Mouse (Mus musculus) MEL (cell line): ENCODE measurements around the gene Hist1h1c. TPM values are rescaled to one million over a fixed set of nuclear protein-coding genes. Genes with fewer than 3 reads are reported as not detected.

ENCODE experiments used
- DNase-seq: peaks from one replicate; pipeline ENCODE4 v3.0.0; 2011; ENCODE audit warnings: low read depth, low spot score
- H3K27ac ChIP-seq: 2 replicates; pipeline ENCODE4 v1.5.1; 2012; ENCODE audit warnings: low read depth, mild to moderate bottlenecking, control low read depth, low read length, moderate library complexity; ENCODE audit not compliant: control insufficient read depth
- H3K27me3 ChIP-seq, 2 experiments: fragments of 150-350 bp in 1 of 2; sonication (generic) in 1 of 2; 2 replicates each; pipeline ENCODE4 v1.6.1; 2012; ENCODE audit warnings: low read length in 2 of 2, mild to moderate bottlenecking in 2 of 2, improper control_type of control experiment in 1 of 2, moderate library complexity in 1 of 2; ENCODE audit not compliant: insufficient read depth in 2 of 2, control insufficient read depth in 1 of 2
- H3K36me3 ChIP-seq, 2 experiments: 2 replicates each; pipeline ENCODE4 v1.6.1; 2012 to 2014; ENCODE audit warnings: low read length in 2 of 2, improper control_type of control experiment in 1 of 2, inconsistent platforms in 1 of 2, mild to moderate bottlenecking in 1 of 2; ENCODE audit not compliant: insufficient read depth in 2 of 2, control insufficient read depth in 1 of 2
- H3K4me1 ChIP-seq, 2 experiments: fragments of 150-350 bp in 1 of 2; sonication (generic) in 1 of 2; 2 replicates each; pipeline ENCODE4 v1.6.1; 2012; ENCODE audit warnings: low read length in 2 of 2, improper control_type of control experiment in 1 of 2, mild to moderate bottlenecking in 1 of 2; ENCODE audit not compliant: insufficient read depth in 2 of 2, control insufficient read depth in 1 of 2
- H3K4me3 ChIP-seq, 2 experiments: fragments of 150-350 bp in 1 of 2; sonication (generic) in 1 of 2; 2 replicates each; pipeline ENCODE4 v1.5.1; 2012; ENCODE audit warnings: low read depth in 2 of 2, low read length in 2 of 2, mild to moderate bottlenecking in 2 of 2, moderate library complexity in 2 of 2, control low read depth in 1 of 2, improper control_type of control experiment in 1 of 2; ENCODE audit not compliant: control insufficient read depth in 1 of 2, insufficient read depth in 1 of 2
- H3K79me2 ChIP-seq: 2 replicates; pipeline ENCODE4 v1.6.1; 2012; ENCODE audit warnings: mild to moderate bottlenecking, low read length, moderate library complexity; ENCODE audit not compliant: control insufficient read depth, poor library complexity, insufficient read depth
- H3K9ac ChIP-seq: 2 replicates; pipeline ENCODE4 v1.6.1; 2012; ENCODE audit warnings: low read depth, mild to moderate bottlenecking, control low read depth, low read length, moderate library complexity; ENCODE audit not compliant: control insufficient read depth, poor library complexity, severe bottlenecking
- H3K9me3 ChIP-seq: fragments of 150-350 bp; sonication (generic); replicated peaks from 2 replicates; pipeline ENCODE4 v1.6.1; 2012; ENCODE audit warnings: mild to moderate bottlenecking, low read length, improper control_type of control experiment, moderate library complexity; ENCODE audit not compliant: insufficient read depth
- CTCF ChIP-seq, 3 experiments: IDR thresholded peaks in 2 of 3; conservative IDR thresholded peaks in 1 of 3; 2 replicates each; pipeline ENCODE4 v1.5.1; 2011 to 2012; ENCODE audit warnings: low read length in 3 of 3, low read depth in 2 of 3, mild to moderate bottlenecking in 2 of 3, improper control_type of control experiment in 1 of 3, inconsistent platforms in 1 of 3, mixed read lengths in 1 of 3, moderate library complexity in 1 of 3; ENCODE audit not compliant: control insufficient read depth in 1 of 3, insufficient read depth in 1 of 3, poor library complexity in 1 of 3, severe bottlenecking in 1 of 3
- EP300 ChIP-seq, 2 experiments: IDR thresholded peaks; 2 replicates each; pipeline ENCODE4 v1.6.1; 2011; ENCODE audit warnings: improper control_type of control experiment in 2 of 2, low read length in 2 of 2, low read depth in 1 of 2, mild to moderate bottlenecking in 1 of 2
- GABPA ChIP-seq: IDR thresholded peaks from 2 replicates; pipeline ENCODE4 v1.6.1; 2012; ENCODE audit warnings: low read depth, mild to moderate bottlenecking, inconsistent platforms, low read length, improper control_type of control experiment, moderate library complexity
- GATA1 ChIP-seq: IDR thresholded peaks from 2 replicates; pipeline ENCODE4 v1.6.1; 2011; ENCODE audit warnings: low read depth, low read length, improper control_type of control experiment
- KAT2A ChIP-seq: conservative IDR thresholded peaks from 2 replicates; pipeline ENCODE4 v1.6.1; 2012; ENCODE audit warnings: low read depth, low read length, improper control_type of control experiment, inconsistent platforms
- NRF1 ChIP-seq: IDR thresholded peaks from 2 replicates; pipeline ENCODE4 v1.6.1; 2014; ENCODE audit warnings: low read depth, mild to moderate bottlenecking, inconsistent platforms, low read length, improper control_type of control experiment, moderate library complexity; ENCODE audit not compliant: poor library complexity, insufficient read depth, severe bottlenecking
- POLR2AphosphoS2 ChIP-seq: IDR thresholded peaks from 2 replicates; pipeline ENCODE4 v1.6.1; 2011; ENCODE audit warnings: low read length, improper control_type of control experiment
- POLR2AphosphoS5 ChIP-seq: IDR thresholded peaks from 2 replicates; pipeline ENCODE4 v1.6.1; 2012; ENCODE audit warnings: low read depth, borderline replicate concordance, mild to moderate bottlenecking, inconsistent platforms, low read length, moderate library complexity, mixed read lengths
- RAD21 ChIP-seq: IDR thresholded peaks from 2 replicates; pipeline ENCODE4 v1.6.1; 2011; ENCODE audit warnings: mild to moderate bottlenecking, low read depth, low read length, improper control_type of control experiment
- SMC3 ChIP-seq: IDR thresholded peaks from 2 replicates; pipeline ENCODE4 v1.6.1; 2011; ENCODE audit warnings: low read depth, low read length, improper control_type of control experiment
- TBP ChIP-seq: IDR thresholded peaks from 2 replicates; pipeline ENCODE4 v1.8.0; 2011; ENCODE audit warnings: low read depth, low read length, improper control_type of control experiment
- UBTF ChIP-seq: IDR thresholded peaks from 2 replicates; pipeline ENCODE4 v1.6.1; 2012; ENCODE audit warnings: low read depth, mild to moderate bottlenecking, inconsistent platforms, low read length, improper control_type of control experiment, moderate library complexity, borderline replicate concordance; ENCODE audit not compliant: insufficient read depth
- USF1 ChIP-seq: IDR thresholded peaks from 2 replicates; pipeline ENCODE4 v1.6.1; 2014; ENCODE audit warnings: low read depth, mild to moderate bottlenecking, inconsistent platforms, low read length, improper control_type of control experiment, moderate library complexity
- ZC3H11A ChIP-seq: IDR thresholded peaks from 2 replicates; pipeline ENCODE4 v1.6.1; 2012; ENCODE audit warnings: low read depth, mild to moderate bottlenecking, inconsistent platforms, low read length, improper control_type of control experiment
- ZMIZ1 ChIP-seq: IDR thresholded peaks from 2 replicates; pipeline ENCODE4 v1.6.1; 2012; ENCODE audit warnings: low read depth, mild to moderate bottlenecking, inconsistent platforms, low read length, improper control_type of control experiment, moderate library complexity
- polyA plus RNA-seq, 2 experiments: library from polyadenylated mRNA; stranded (reverse) in 1 of 2; unstranded in 1 of 2; fragments of >175 nt in 1 of 2; fragments of >200 nt in 1 of 2; gene quantifications; 2 replicates each; pipeline versions ENCODE4 v1.2.1 to v1.2.4; 2012; ENCODE audit warnings: low replicate concordance in 2 of 2, low read depth in 1 of 2; ENCODE audit not compliant: insufficient read length in 2 of 2, insufficient read depth in 1 of 2, missing spikeins in 1 of 2
- total RNA-seq: library from RNA; depleted of rRNA; stranded (reverse); fragments of 300-350 nt; gene quantifications from 2 replicates; pipeline ENCODE4 v1.2.3, GENCODE M21; 2012

Gene Hist1h1c
- total and polyA plus RNA-seq, 3 experiments, result 3.8 to 348 TPM; not detected in 1

- H3K4me3 ChIP-seq, result no peak overlapping the region
- no peaks in the 10 kb centered on the region for H3K27me3 ChIP-seq
- TF ChIP-seq RAD21 (no peak), USF1 (no peak), KAT2A (no peak), ZC3H11A (no peak), GABPA (no peak), POLR2AphosphoS5 (no peak), CTCF (IDR thresholded peaks at IDR 0.05 in 2 of 3, conservative IDR thresholded peaks at IDR 0.05 in 1 of 3; ENCODE audit: control insufficient read depth in 1 of 3, insufficient read depth in 1 of 3, low read depth in 2 of 3, low read length in 3 of 3, poor library complexity in 1 of 3, severe bottlenecking in 1 of 3) (no peak)
- no peaks in the 10 kb centered on the region for H3K79me2 ChIP-seq
- H3K9ac ChIP-seq, result no peak overlapping the region
- H3K27ac ChIP-seq, result no peak overlapping the region
- no peak for DNase-seq
- H3K9me3 ChIP-seq, result no peaks in the 10 kb centered on the region
- peaks cover 0 to 13% of the 10 kb centered on the region in 2 experiments; a peak in 2 of 4 replicates for H3K36me3 ChIP-seq
- peaks cover 2 to 16% of the 10 kb centered on the region in 2 experiments for H3K4me1 ChIP-seq
Measured at GRCm38 (mm10) chr13:23709714-23710373, 28.8 kb upstream of the Hist1h1c start.

GRCm38 (mm10) chr13:23710374-23711089 lies 28.1 kb upstream of the Hist1h1c start, which contains the start of gene Hfe:
Hfe (minus strand) TSS chr13:23710854.
- Histone ChIP-seq H3K9me3 (no peaks in the 10 kb centered on the region), H3K27ac (no peak within 1 kb of the TSS), H3K4me1 (peaks cover 2 to 16% of the 10 kb centered on the region in 2 experiments), H3K4me3 (no peak within 1 kb of the TSS), H3K79me2 (no peaks in the 10 kb centered on the region), H3K27me3 (no peaks in the 10 kb centered on the region), H3K9ac (no peak within 1 kb of the TSS), H3K36me3 (peaks cover 0 to 13% of the 10 kb centered on the region in 2 experiments; a peak in 2 of 4 replicates)
- TF ChIP-seq SMC3 (no peak), UBTF (no peak), CTCF (IDR thresholded peaks at IDR 0.05 in 2 of 3, conservative IDR thresholded peaks at IDR 0.05 in 1 of 3; ENCODE audit: control insufficient read depth in 1 of 3, insufficient read depth in 1 of 3, low read depth in 2 of 3, low read length in 3 of 3, poor library complexity in 1 of 3, severe bottlenecking in 1 of 3) (no peak)
- DNase-seq, result no peak

- Histone ChIP-seq H3K27ac (no peak overlapping the region), H3K4me1 (peaks cover 10 to 21% of the 10 kb centered on the region in 2 experiments), H3K27me3 (no peaks in the 10 kb centered on the region), H3K9me3 (no peaks in the 10 kb centered on the region), H3K79me2 (no peaks in the 10 kb centered on the region), H3K4me3 (no peak overlapping the region), H3K36me3 (peaks cover 0 to 33% of the 10 kb centered on the region in 2 experiments; a peak in 2 of 4 replicates), H3K9ac (no peak overlapping the region)
- DNase-seq, result peak; percentile 62
- 0 out of 2 replicates have a peak, but pooled peaks have one; percentile 46 for TF ChIP-seq GATA1
- no peak for TF ChIP-seq ZMIZ1
- TF ChIP-seq POLR2AphosphoS2, result no peak
- TF ChIP-seq TBP, result peak; percentile 14; the same call in 1 of the 2 replicates
- TF ChIP-seq NRF1, result no peak
- peak in 1 of 2 experiments; percentile 24; a peak in 3 of 4 replicates for TF ChIP-seq EP300 (IDR thresholded peaks at IDR 0.05; ENCODE audit: low read depth in 1 of 2, low read length in 2 of 2)
Measured at GRCm38 (mm10) chr13:23716261-23717042, 22.2 kb upstream of the Hist1h1c start.
